Mouse (Mus musculus) neutrophil, adult 5-6 weeks (primary cell): Measurements from ENCODE around the gene Tspan11. TPM values are rescaled to one million over a fixed set of nuclear protein-coding genes. Genes with fewer than 3 reads are reported as not detected.

Experiments
- total RNA-seq: library from RNA; stranded (forward); fragments of 200-1000 nt; gene quantifications from 2 replicates; pipeline ENCODE4 v1.2.3, GENCODE M21; 2017

Tspan11 gene
- total RNA-seq, 1 experiment from 2014 or later = not detected

Other genes with a start within 250 kb of the Tspan11 start
- not detected in 2 replicates for gene Prmt8, start 118.1 kb upstream of the Tspan11 start, total RNA-seq